Mouse (Mus musculus) heart, embryonic 11.5 days (tissue): ENCODE data around the gene Vwf. TPM values are rescaled to one million over a fixed set of nuclear protein-coding genes. Genes with fewer than 3 reads are reported as not detected.

Source experiments
- ATAC-seq: fragments of 200-750 bp; cut with Nextera tagmentation; replicated peaks from 2 replicates; pipeline ENCODE4 v1.8.0; 2017; ENCODE audit warnings: moderate library complexity; ENCODE audit not compliant: insufficient number of reproducible peaks, low FRiP score, low TSS enrichment
- H3K27ac ChIP-seq: fragments of 300-500 bp; sonication (generic); 2 replicates; pipeline ENCODE4 v1.5.1; 2014; ENCODE audit warnings: mild to moderate bottlenecking, low read depth, low read length
- H3K27me3 ChIP-seq: fragments of 300-500 bp; sonication (generic); 2 replicates; pipeline ENCODE4 v1.6.1; 2014; ENCODE audit warnings: mild to moderate bottlenecking, low read length, mixed read lengths; ENCODE audit not compliant: control insufficient read depth, insufficient read depth
- H3K36me3 ChIP-seq: fragments of 300-500 bp; sonication (generic); 2 replicates; pipeline ENCODE4 v1.6.1; 2014; ENCODE audit warnings: mild to moderate bottlenecking, low read length, moderate library complexity, mixed read lengths; ENCODE audit not compliant: control insufficient read depth, insufficient read depth
- H3K4me1 ChIP-seq: fragments of 300-500 bp; sonication (generic); 2 replicates; pipeline ENCODE4 v1.6.1; 2014; ENCODE audit warnings: low read length; ENCODE audit not compliant: control insufficient read depth, insufficient read depth
- H3K4me2 ChIP-seq: fragments of 300-500 bp; sonication (generic); 2 replicates; pipeline ENCODE4 v1.6.1; 2014; ENCODE audit warnings: mild to moderate bottlenecking, moderate library complexity
- H3K4me3 ChIP-seq: fragments of 300-500 bp; sonication (generic); 2 replicates; pipeline ENCODE4 v1.5.1; 2014; ENCODE audit warnings: low read depth, low read length
- H3K9ac ChIP-seq: fragments of 300-500 bp; sonication (generic); 2 replicates; pipeline ENCODE4 v1.6.1; 2014; ENCODE audit warnings: mild to moderate bottlenecking, low read depth, low read length, moderate library complexity
- H3K9me3 ChIP-seq: fragments of 300-500 bp; sonication (generic); replicated peaks from 2 replicates; pipeline ENCODE4 v1.6.1; 2016; ENCODE audit warnings: low read length; ENCODE audit not compliant: control insufficient read depth
- WGBS: fragments of 180-500 bp; shearing (Covaris S2); extraction: QIAGEN DNeasy Blood & Tissue Kit; methylation state at CpG from one replicate; pipeline ENCODE4 v1.1.7; 2014; ENCODE audit not compliant: insufficient replicate concordance; 5-methylcytosine and 5-hydroxymethylcytosine counted together
- polyA plus RNA-seq: library from polyadenylated mRNA; unstranded; fragments of >200 nt; fragmentation: Nextera tagmentation; extraction: Ambion mirVana; gene quantifications from 2 replicates; pipeline ENCODE4 v1.2.1, GENCODE M21; 2014

The Vwf gene
- polyA plus RNA-seq, 1 experiment from 2014 or later = 32.2 TPM

DNA sequence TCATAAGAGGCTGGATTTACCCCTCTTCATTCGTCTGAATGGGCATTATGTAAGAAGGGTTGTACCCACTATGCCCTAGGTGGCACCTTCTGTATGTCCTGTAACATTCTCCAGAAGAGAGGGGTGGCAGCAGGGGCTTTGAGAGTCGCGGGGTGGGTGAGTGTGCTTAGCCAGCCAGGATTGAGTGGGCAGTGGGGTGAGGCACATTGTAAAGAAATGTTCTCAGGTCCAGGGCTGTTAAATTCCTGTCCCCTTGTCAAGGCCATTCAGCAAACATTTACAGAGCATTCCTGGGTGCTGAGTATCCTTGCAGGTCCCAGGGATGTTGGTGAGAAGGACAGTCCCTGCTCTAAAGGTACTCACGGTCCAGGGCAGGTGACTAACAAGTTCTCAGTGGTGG, 7.0 kb downstream of the Vwf start:
- H3K9me3 ChIP-seq = no peaks in the 10 kb centered on the region
- no peak overlapping the region for H3K4me3 ChIP-seq
- no peak for ATAC-seq
- H3K4me1 ChIP-seq = no peaks in the 10 kb centered on the region
- no peaks in the 10 kb centered on the region for H3K36me3 ChIP-seq
- H3K9ac ChIP-seq = no peak overlapping the region
- no peaks in the 10 kb centered on the region for H3K27me3 ChIP-seq
- peak overlapping the region; percentile 29 for H3K4me2 ChIP-seq
- H3K27ac ChIP-seq = no peak overlapping the region
- 73% methylated on average over 4 of the region's 4 CpGs for WGBS

DNA sequence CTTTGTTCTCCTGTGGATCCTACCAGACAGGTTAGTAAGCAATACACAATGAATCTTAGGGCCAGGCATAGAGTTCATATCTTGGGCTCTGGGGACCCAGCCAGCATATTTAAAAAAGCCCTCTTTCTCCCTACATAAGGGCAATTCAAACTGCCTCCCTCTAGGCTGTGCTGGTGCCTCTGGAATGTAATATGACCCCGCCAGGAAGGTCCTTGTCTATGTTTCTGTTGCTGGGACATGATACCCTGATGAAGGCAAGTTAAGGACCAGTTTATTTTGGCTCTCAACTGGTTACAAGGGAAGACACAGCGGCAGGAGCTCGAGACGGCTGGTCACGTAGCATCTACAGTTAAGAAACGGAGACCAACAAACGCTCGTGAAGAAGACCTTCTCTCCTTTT, 12.3 kb downstream of the Vwf start:
- WGBS = 56% methylated on average over 8 of the region's 8 CpGs
- Histone ChIP-seq H3K36me3 (no peaks in the 10 kb centered on the region), H3K4me1 (no peaks in the 10 kb centered on the region), H3K27ac (no peak overlapping the region), H3K27me3 (no peaks in the 10 kb centered on the region), H3K4me3 (no peak overlapping the region), H3K9ac (no peak overlapping the region), H3K4me2 (no peak overlapping the region), H3K9me3 (no peaks in the 10 kb centered on the region)
- ATAC-seq = no peak

DNA sequence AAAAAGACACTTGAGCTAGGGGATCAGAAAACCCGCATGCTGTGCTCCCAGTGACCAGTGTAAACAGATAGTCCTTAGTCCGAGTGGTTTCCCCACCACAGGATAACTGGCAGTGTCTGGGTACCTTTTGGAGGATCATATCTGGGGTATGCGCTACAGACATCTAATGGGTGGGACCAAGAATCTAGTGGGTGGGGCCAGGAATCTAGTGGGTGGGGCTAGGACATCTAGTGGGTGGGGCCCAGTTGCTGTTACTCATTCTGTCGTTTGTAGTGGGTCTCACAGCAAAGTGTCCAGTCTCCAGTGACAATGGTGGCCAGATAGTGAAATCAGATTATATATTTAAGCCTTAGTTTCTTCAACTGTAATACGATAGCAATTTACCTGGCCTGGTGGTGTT, 14.5 kb downstream of the Vwf start:
- Histone ChIP-seq H3K9ac (no peak overlapping the region), H3K4me1 (no peaks in the 10 kb centered on the region), H3K4me2 (no peak overlapping the region), H3K27ac (no peak overlapping the region), H3K9me3 (no peaks in the 10 kb centered on the region), H3K4me3 (no peak overlapping the region), H3K36me3 (no peaks in the 10 kb centered on the region), H3K27me3 (no peaks in the 10 kb centered on the region)
- 73% methylated on average over 5 of the region's 5 CpGs for WGBS
- ATAC-seq = no peak

DNA sequence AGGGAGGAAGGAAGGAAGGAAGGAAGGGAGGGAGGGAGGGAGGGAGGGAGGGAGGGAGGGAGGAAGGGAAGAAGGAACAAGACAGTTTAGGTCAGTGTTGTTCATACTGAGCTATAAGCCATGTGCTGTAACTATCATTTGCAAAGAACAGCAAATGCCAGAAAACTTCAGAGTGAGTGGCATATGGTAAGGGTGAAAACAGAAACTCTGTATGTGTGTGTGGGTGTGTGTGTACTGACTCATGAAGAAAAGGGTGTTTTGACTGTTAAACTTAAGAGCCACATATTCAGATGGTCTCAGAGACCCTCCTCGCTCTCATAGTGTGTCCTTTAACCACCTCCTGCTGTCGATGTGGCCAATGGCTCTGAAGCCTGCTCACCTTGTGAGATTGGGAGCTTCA, 14.9 kb downstream of the Vwf start:
- Histone ChIP-seq H3K4me1 (no peaks in the 10 kb centered on the region), H3K27me3 (no peaks in the 10 kb centered on the region), H3K36me3 (no peaks in the 10 kb centered on the region), H3K9ac (no peak overlapping the region), H3K4me2 (no peak overlapping the region), H3K27ac (no peak overlapping the region), H3K9me3 (no peaks in the 10 kb centered on the region), H3K4me3 (no peak overlapping the region)
- WGBS = 89% methylated on average over 2 of the region's 2 CpGs
- no peak for ATAC-seq

DNA sequence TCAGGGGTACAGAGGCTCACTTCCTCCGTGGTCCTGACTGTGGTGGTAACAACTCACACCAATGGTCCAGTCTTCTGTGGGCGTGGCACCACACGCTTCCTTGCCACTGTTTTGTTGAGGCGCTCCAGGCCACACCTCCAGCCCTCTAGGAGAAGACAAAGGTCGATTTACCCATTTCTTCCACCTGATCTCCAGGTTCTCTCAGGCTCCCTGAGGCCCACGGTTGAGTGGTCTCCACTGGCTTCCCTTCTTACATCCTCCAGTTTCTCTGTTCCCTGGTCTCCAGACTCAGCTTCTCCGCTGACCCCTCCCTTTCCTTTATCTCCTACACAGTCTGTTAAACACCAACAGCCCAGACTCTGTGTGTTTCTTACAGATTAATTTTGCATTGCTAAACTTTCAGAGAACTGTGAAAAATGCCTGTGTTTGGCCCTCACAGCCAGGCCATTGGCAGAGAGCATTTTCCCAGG, 18.3 kb downstream of the Vwf start:
- WGBS = 74% methylated on average over 7 of the region's 7 CpGs
- no peaks in the 10 kb centered on the region for H3K9me3 ChIP-seq
- H3K4me2 ChIP-seq = peak overlapping the region; percentile 40; the same call in 1 of the 2 replicates
- H3K4me1 ChIP-seq = 0 out of 2 replicates have a peak, but pooled peaks cover 5% of the 10 kb centered on the region
- H3K27ac ChIP-seq = peak overlapping the region; percentile 58
- ATAC-seq = peak; percentile 82
- no peak overlapping the region for H3K4me3 ChIP-seq
- H3K27me3 ChIP-seq = no peaks in the 10 kb centered on the region
- 0 out of 2 replicates have a peak overlapping the region, but pooled peaks have one; percentile 30 for H3K9ac ChIP-seq
- no peaks in the 10 kb centered on the region for H3K36me3 ChIP-seq

DNA sequence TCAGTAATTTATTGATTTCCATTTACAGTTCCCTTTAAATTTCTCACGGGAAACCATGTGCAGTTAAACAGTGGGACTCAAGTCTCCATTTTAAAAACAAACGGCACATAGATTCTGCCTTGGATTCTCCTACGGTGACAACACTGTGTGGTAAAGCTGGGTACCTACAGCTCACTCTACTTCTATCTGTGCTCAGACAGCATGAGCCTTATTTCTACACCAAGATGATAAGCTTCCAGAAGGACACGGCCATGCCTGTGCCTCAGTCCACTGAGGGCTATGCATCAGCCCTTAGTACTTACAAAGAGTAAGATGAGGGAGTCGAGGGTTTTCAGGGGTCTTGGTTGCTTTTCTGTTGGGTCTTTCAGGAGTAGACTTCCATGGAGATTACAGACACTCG, 18.8 kb downstream of the Vwf start:
- H3K36me3 ChIP-seq = no peaks in the 10 kb centered on the region
- 0 out of 2 replicates have a peak, but pooled peaks have one; percentile 32 for ATAC-seq
- H3K9me3 ChIP-seq = no peaks in the 10 kb centered on the region
- peak overlapping the region; percentile 58; the same call in 1 of the 2 replicates for H3K27ac ChIP-seq
- 75% methylated on average over 6 of the region's 6 CpGs for WGBS
- no peaks in the 10 kb centered on the region for H3K27me3 ChIP-seq
- no peak overlapping the region for H3K9ac ChIP-seq
- H3K4me2 ChIP-seq = peak overlapping the region; percentile 40; the same call in 1 of the 2 replicates
- no peak overlapping the region for H3K4me3 ChIP-seq
- 0 out of 2 replicates have a peak, but pooled peaks cover 5% of the 10 kb centered on the region for H3K4me1 ChIP-seq

DNA sequence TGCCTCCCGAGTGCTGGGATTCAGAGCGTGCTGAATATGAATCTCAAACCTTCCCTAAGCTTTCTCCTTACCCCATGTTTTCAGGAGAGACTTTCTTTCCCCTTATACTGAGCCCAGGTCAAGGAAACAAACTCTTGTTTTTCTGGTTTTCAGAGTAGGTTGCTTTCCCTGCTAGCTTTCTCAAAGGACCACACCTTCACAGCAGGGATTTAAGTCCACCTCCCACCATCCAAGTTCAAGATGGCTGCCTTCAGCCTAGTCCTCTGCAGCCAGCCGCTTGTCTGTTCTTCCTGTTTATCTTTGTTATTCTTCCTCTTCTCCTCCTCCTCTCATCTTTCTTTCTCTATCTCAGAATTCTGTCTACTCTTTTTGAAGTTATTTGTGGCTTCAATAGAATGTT, 20.1 kb downstream of the Vwf start:
- Histone ChIP-seq H3K4me1 (0 out of 2 replicates have a peak, but pooled peaks cover 5% of the 10 kb centered on the region), H3K27me3 (no peaks in the 10 kb centered on the region), H3K9ac (no peak overlapping the region), H3K9me3 (no peaks in the 10 kb centered on the region), H3K4me2 (no peak overlapping the region), H3K4me3 (no peak overlapping the region), H3K36me3 (no peaks in the 10 kb centered on the region), H3K27ac (no peak overlapping the region)
- 84% methylated on average over 3 of the region's 3 CpGs for whole genome bisulfite sequencing
- no peak for ATAC-seq

DNA sequence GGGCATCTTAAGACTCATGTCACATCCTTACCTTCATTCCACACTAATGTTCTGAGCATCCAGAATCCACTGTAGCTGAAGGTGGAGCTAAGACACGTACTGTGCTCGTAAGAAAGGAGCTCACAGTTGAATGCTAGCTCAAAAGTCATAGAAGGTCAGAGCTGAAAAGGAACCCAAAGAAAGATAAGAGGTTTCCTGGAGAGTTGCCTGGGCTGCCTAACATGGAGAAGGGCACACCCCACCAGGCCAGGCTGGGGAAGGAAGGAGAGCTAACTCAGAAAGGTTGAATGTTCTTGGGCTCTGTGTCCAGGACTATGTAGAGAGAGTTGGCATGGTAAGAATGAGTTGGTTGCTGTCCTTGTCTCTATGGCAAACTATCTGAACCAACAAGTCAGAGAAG, 21.8 kb downstream of the Vwf start:
- H3K27ac ChIP-seq = no peak overlapping the region
- no peak overlapping the region for H3K4me3 ChIP-seq
- H3K27me3 ChIP-seq = no peaks in the 10 kb centered on the region
- ATAC-seq = no peak
- H3K4me2 ChIP-seq = no peak overlapping the region
- no peaks in the 10 kb centered on the region for H3K9me3 ChIP-seq
- WGBS = 52% methylated on average over 2 of the region's 2 CpGs
- no peaks in the 10 kb centered on the region for H3K36me3 ChIP-seq
- H3K4me1 ChIP-seq = peaks cover 14% of the 10 kb centered on the region
- no peak overlapping the region; the same call in 1 of the 2 replicates for H3K9ac ChIP-seq
